Mouse (Mus musculus) fat pad, adult 2 months (tissue): ENCODE data around the gene Gm17455.

Experiments
- DNase-seq: peaks from one replicate; pipeline ENCODE4 v3.0.0-alpha.2; 2011; ENCODE audit warnings: low read depth, low spot score; ENCODE audit errors: extremely low read depth

Gene Gm17455

GRCm38 (mm10) chr10:60399449-60399848 lies at the start of gene Gm17455:
Gene Gm17455, plus strand, starts transcription at chr10:60399726.
- DNase-seq: no peak

GRCm38 (mm10) chr10:60350077-60350804 lies 49.3 kb upstream of the Gm17455 start:
- no peak for DNase-seq

GRCm38 (mm10) chr10:60350805-60351167 lies 48.7 kb upstream of the Gm17455 start:
- DNase-seq: no peak

GRCm38 (mm10) chr10:60351248-60351647 lies 48.3 kb upstream of the Gm17455 start:
- no peak for DNase-seq

- no peak for DNase-seq
Measured at GRCm38 (mm10) chr10:60351761-60352455, 47.6 kb upstream of the Gm17455 start.

GRCm38 (mm10) chr10:60353241-60354002 lies 46.1 kb upstream of the Gm17455 start:
- DNase-seq: no peak

- DNase-seq: no peak
Measured at GRCm38 (mm10) chr10:60354003-60354325, 45.6 kb upstream of the Gm17455 start.

GRCm38 (mm10) chr10:60354881-60355677 lies 44.4 kb upstream of the Gm17455 start:
- peak; percentile 83 for DNase-seq

- no peak for DNase-seq
Measured at GRCm38 (mm10) chr10:60357441-60357840, 42.1 kb upstream of the Gm17455 start.

- no peak for DNase-seq
Measured at GRCm38 (mm10) chr10:60357901-60358300, 41.6 kb upstream of the Gm17455 start.

GRCm38 (mm10) chr10:60358776-60359175 lies 40.8 kb upstream of the Gm17455 start:
- no peak for DNase-seq

GRCm38 (mm10) chr10:60361615-60362309 lies 37.8 kb upstream of the Gm17455 start:
- DNase-seq: no peak

GRCm38 (mm10) chr10:60362310-60362628 lies 37.3 kb upstream of the Gm17455 start:
- DNase-seq: no peak

GRCm38 (mm10) chr10:60363426-60363825 lies 36.1 kb upstream of the Gm17455 start:
- no peak for DNase-seq

- DNase-seq: no peak
Measured at GRCm38 (mm10) chr10:60367145-60367544, 32.4 kb upstream of the Gm17455 start.

- no peak for DNase-seq
Measured at GRCm38 (mm10) chr10:60367904-60368303, 31.6 kb upstream of the Gm17455 start.

GRCm38 (mm10) chr10:60369405-60369804 lies 30.1 kb upstream of the Gm17455 start:
- no peak for DNase-seq

- DNase-seq: no peak
Measured at GRCm38 (mm10) chr10:60370098-60370497, 29.4 kb upstream of the Gm17455 start.

GRCm38 (mm10) chr10:60370601-60371061 lies 28.9 kb upstream of the Gm17455 start:
- DNase-seq: no peak

- DNase-seq: no peak
Measured at GRCm38 (mm10) chr10:60371596-60372386, 27.7 kb upstream of the Gm17455 start.
